Mouse (Mus musculus) heart, embryonic 15.5 days (tissue): ENCODE measurements around the gene Bcap31. TPM values are rescaled to one million over a fixed set of nuclear protein-coding genes. Genes with fewer than 3 reads are reported as not detected.

Experiments used
- ATAC-seq: fragments of 200-750 bp; cut with Nextera tagmentation; replicated peaks from 2 replicates; pipeline ENCODE4 v1.8.0; 2017; ENCODE audit warnings: low read depth, moderate TSS enrichment; ENCODE audit not compliant: insufficient number of reproducible peaks, insufficient read depth, low FRiP score
- H3K27ac ChIP-seq: fragments of 300-500 bp; sonication (generic); 2 replicates; pipeline ENCODE4 v1.5.1; 2015; ENCODE audit warnings: mild to moderate bottlenecking, inconsistent platforms
- H3K27me3 ChIP-seq: fragments of 300-500 bp; sonication (generic); 2 replicates; pipeline ENCODE4 v1.6.1; 2015; ENCODE audit warnings: inconsistent platforms
- H3K36me3 ChIP-seq: fragments of 300-500 bp; sonication (generic); 2 replicates; pipeline ENCODE4 v1.6.1; 2015; ENCODE audit warnings: mild to moderate bottlenecking, inconsistent platforms
- H3K4me1 ChIP-seq: fragments of 300-500 bp; sonication (generic); replicated peaks from 2 replicates; pipeline ENCODE4 v1.6.1; 2015; ENCODE audit warnings: inconsistent platforms
- H3K4me2 ChIP-seq: fragments of 300-500 bp; sonication (generic); 2 replicates; pipeline ENCODE4 v1.6.1; 2015; ENCODE audit warnings: inconsistent platforms, mild to moderate bottlenecking, moderate library complexity
- H3K4me3 ChIP-seq: fragments of 300-500 bp; sonication (generic); 2 replicates; pipeline ENCODE4 v1.5.1; 2015; ENCODE audit warnings: mild to moderate bottlenecking, inconsistent platforms
- H3K9ac ChIP-seq: fragments of 300-500 bp; sonication (generic); 2 replicates; pipeline ENCODE4 v1.6.1; 2015; ENCODE audit warnings: mild to moderate bottlenecking, inconsistent platforms
- H3K9me3 ChIP-seq: fragments of 300-500 bp; sonication (generic); replicated peaks from 2 replicates; pipeline ENCODE4 v1.6.1; 2016; ENCODE audit warnings: inconsistent platforms
- WGBS: fragments of 180-500 bp; shearing (Covaris S2); methylation state at CpG from one replicate; pipeline ENCODE4 v1.1.7; 2015; ENCODE audit warnings: mixed read lengths; 5-methylcytosine and 5-hydroxymethylcytosine counted together
- polyA plus RNA-seq: library from polyadenylated mRNA; unstranded; fragments of >200 nt; fragmentation: Nextera tagmentation; extraction: Ambion mirVana; gene quantifications from 2 replicates; pipeline ENCODE4 v1.2.1, GENCODE M21; 2015

Bcap31 gene
- polyA plus RNA-seq, 1 experiment from 2014 or later, result 163 TPM

- peaks cover 18% of the 10 kb centered on the region; the same call in 1 of the 2 replicates for H3K36me3 ChIP-seq
- H3K9me3 ChIP-seq, result no peaks in the 10 kb centered on the region
- no peak overlapping the region for H3K4me2 ChIP-seq
- ATAC-seq, result no peak
- no peak overlapping the region for H3K4me3 ChIP-seq
- peaks cover 11% of the 10 kb centered on the region for H3K4me1 ChIP-seq
- H3K27me3 ChIP-seq, result no peaks in the 10 kb centered on the region
- H3K9ac ChIP-seq, result no peak overlapping the region
- 94% methylated on average over 4 of the region's 4 CpGs for WGBS
- H3K27ac ChIP-seq, result no peak overlapping the region
Measured at GRCm38 (mm10) chrX:73676668-73677067, 39.3 kb downstream of the Bcap31 start.

DNA sequence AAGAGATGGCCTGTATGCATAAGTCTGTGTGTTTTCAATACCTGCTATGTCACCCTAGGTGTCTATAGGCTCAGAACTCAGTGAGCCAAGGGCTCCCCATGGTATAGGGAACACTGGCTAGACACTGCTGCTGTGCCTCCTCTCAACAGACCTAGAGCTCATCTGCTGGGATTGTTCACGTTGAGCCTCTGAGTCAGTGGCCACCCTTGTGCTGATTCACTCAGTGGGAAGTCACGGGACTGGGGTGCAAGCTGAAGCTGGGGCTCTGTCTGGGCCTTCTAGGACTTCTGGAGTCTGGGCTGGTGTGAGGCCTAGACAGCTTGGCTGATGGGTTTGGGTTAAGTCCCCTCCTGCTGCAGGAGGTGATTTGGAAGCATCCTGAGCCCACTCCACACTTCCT lies 40.7 kb downstream of the Bcap31 start:
- no peak for ATAC-seq
- WGBS, result 62% methylated on average over 2 of the region's 2 CpGs
- peak overlapping the region; percentile 63 for H3K4me2 ChIP-seq

GRCm38 (mm10) chrX:73673968-73674661 lies 41.9 kb downstream of the Bcap31 start:
- ATAC-seq, result peak; percentile 16
- H3K4me2 ChIP-seq, result peak overlapping the region; percentile 63
- H3K4me1 ChIP-seq, result peaks cover 11% of the 10 kb centered on the region
- peaks cover 6% of the 10 kb centered on the region; the same call in 1 of the 2 replicates for H3K36me3 ChIP-seq
- H3K27me3 ChIP-seq, result no peaks in the 10 kb centered on the region
- WGBS, result 16% methylated on average over 20 of the region's 20 CpGs
- no peaks in the 10 kb centered on the region for H3K9me3 ChIP-seq
- H3K4me3 ChIP-seq, result peak overlapping the region; percentile 67
- peak overlapping the region; percentile 78 for H3K9ac ChIP-seq
- peak overlapping the region; percentile 85 for H3K27ac ChIP-seq

More for the DNA sequence above, 40.7 kb downstream of the Bcap31 start:
- Histone ChIP-seq H3K36me3 (peaks cover 6% of the 10 kb centered on the region; the same call in 1 of the 2 replicates), H3K4me3 (peak overlapping the region; percentile 67), H3K4me1 (peaks cover 11% of the 10 kb centered on the region), H3K9ac (no peak overlapping the region), H3K27ac (no peak overlapping the region), H3K27me3 (no peaks in the 10 kb centered on the region), H3K9me3 (no peaks in the 10 kb centered on the region)

DNA sequence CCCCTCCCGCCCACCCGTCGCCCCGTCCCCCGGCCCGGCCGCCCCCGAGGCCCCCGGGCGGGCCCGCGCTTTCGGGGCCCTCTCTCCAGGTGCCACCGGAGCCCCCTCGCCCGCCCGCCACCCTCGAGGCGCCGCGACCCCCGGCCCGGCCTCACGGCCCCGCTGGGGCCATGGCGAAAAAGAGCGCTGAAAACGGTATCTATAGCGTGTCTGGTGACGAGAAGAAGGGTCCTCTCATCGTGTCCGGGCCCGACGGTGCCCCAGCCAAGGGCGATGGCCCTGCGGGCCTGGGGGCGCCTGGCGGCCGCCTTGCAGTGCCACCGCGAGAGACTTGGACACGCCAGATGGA lies 42.4 kb downstream of the Bcap31 start:
- H3K4me2 ChIP-seq, result peak overlapping the region; percentile 63
- peaks cover 11% of the 10 kb centered on the region for H3K4me1 ChIP-seq
- peak overlapping the region; percentile 85 for H3K27ac ChIP-seq
- WGBS, result 16% methylated on average over 35 of the region's 42 CpGs
- peaks cover 6% of the 10 kb centered on the region; the same call in 1 of the 2 replicates for H3K36me3 ChIP-seq
- peak overlapping the region; percentile 78 for H3K9ac ChIP-seq
- no peaks in the 10 kb centered on the region for H3K27me3 ChIP-seq
- ATAC-seq, result 0 out of 2 replicates have a peak, but pooled peaks have one; percentile 8
- peak overlapping the region; percentile 67 for H3K4me3 ChIP-seq
- H3K9me3 ChIP-seq, result no peaks in the 10 kb centered on the region

GRCm38 (mm10) chrX:73672879-73673618 lies 42.9 kb downstream of the Bcap31 start, which contains the start of gene Slc6a8:
Gene Slc6a8, plus strand, starts transcription at chrX:73673150.
- peak within 1 kb of the TSS; percentile 63 for H3K4me2 ChIP-seq
- H3K27me3 ChIP-seq, result no peaks in the 10 kb centered on the region
- peak within 1 kb of the TSS; percentile 67 for H3K4me3 ChIP-seq
- peak; percentile 74 for ATAC-seq
- H3K27ac ChIP-seq, result peak within 1 kb of the TSS; percentile 85
- H3K9me3 ChIP-seq, result no peaks in the 10 kb centered on the region
- H3K4me1 ChIP-seq, result peaks cover 11% of the 10 kb centered on the region
- peak within 1 kb of the TSS; percentile 78 for H3K9ac ChIP-seq
- whole genome bisulfite sequencing, result 9% methylated on average over 63 of the region's 72 CpGs
- H3K36me3 ChIP-seq, result peaks cover 6% of the 10 kb centered on the region; the same call in 1 of the 2 replicates

DNA sequence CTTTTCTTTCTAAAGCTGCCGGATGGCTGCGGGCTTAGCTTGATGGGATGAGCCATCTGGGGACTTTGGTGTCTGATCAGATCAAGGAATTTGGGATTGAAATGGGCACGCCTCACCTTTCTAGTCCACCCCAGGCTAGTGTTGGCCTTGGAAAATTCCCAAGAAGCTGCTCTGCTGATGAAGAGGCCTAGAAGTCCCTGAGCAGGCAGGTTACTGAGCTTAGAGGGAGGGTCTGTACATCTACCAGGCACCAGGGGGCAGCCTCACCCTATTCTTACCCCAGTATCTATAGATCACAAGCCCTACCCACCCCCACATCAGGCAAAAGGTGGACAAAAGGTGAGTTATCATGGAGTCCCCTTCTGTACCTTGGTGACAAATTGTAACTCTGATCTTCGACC lies 43.9 kb downstream of the Bcap31 start:
- H3K4me2 ChIP-seq, result no peak overlapping the region
- 0 out of 2 replicates have a peak, but pooled peaks have one; percentile 17 for ATAC-seq
- H3K4me1 ChIP-seq, result peaks cover 11% of the 10 kb centered on the region
- H3K9me3 ChIP-seq, result no peaks in the 10 kb centered on the region
- no peaks in the 10 kb centered on the region for H3K27me3 ChIP-seq
- H3K4me3 ChIP-seq, result peak overlapping the region; percentile 67; the same call in 1 of the 2 replicates
- H3K36me3 ChIP-seq, result peaks cover 5% of the 10 kb centered on the region; the same call in 1 of the 2 replicates
- no peak overlapping the region for H3K27ac ChIP-seq
- WGBS, result 55% methylated on average over 4 of the region's 4 CpGs
- no peak overlapping the region for H3K9ac ChIP-seq

- Histone ChIP-seq H3K9ac (no peak overlapping the region), H3K4me2 (no peak overlapping the region), H3K27ac (no peak overlapping the region), H3K4me1 (0 out of 2 replicates have a peak, but pooled peaks cover 4% of the 10 kb centered on the region), H3K4me3 (no peak overlapping the region), H3K27me3 (0 out of 2 replicates have a peak, but pooled peaks cover 3% of the 10 kb centered on the region), H3K36me3 (no peaks in the 10 kb centered on the region), H3K9me3 (no peaks in the 10 kb centered on the region)
- no peak for ATAC-seq
Measured at GRCm38 (mm10) chrX:73663143-73663542, 52.8 kb downstream of the Bcap31 start.

- WGBS, result 62% methylated on average over 3 of the region's 3 CpGs
- H3K27ac ChIP-seq, result no peak overlapping the region
Measured at GRCm38 (mm10) chrX:73660284-73660665, 55.7 kb downstream of the Bcap31 start.

GRCm38 (mm10) chrX:73659575-73660283 lies 56.2 kb downstream of the Bcap31 start, which contains the start of gene Pnck:
Gene Pnck, minus strand, starts transcription at chrX:73660117.
- Histone ChIP-seq H3K4me1 (0 out of 2 replicates have a peak, but pooled peaks cover 4% of the 10 kb centered on the region), H3K4me2 (peak within 1 kb of the TSS; percentile 86), H3K4me3 (peak within 1 kb of the TSS; percentile 52), H3K9ac (peak within 1 kb of the TSS; percentile 56), H3K9me3 (no peaks in the 10 kb centered on the region), H3K36me3 (no peaks in the 10 kb centered on the region), H3K27me3 (0 out of 2 replicates have a peak, but pooled peaks cover 3% of the 10 kb centered on the region), H3K27ac (no peak within 1 kb of the TSS)
- ATAC-seq, result 0 out of 2 replicates have a peak, but pooled peaks have one; percentile 44
- WGBS, result 16% methylated on average over 31 of the region's 57 CpGs

More at GRCm38 (mm10) chrX:73660284-73660665, 55.7 kb downstream of the Bcap31 start:
- no peak for ATAC-seq
- peak overlapping the region; percentile 56 for H3K9ac ChIP-seq
- H3K4me1 ChIP-seq, result 0 out of 2 replicates have a peak, but pooled peaks cover 4% of the 10 kb centered on the region
- H3K27me3 ChIP-seq, result 0 out of 2 replicates have a peak, but pooled peaks cover 3% of the 10 kb centered on the region
- H3K9me3 ChIP-seq, result no peaks in the 10 kb centered on the region
- H3K4me3 ChIP-seq, result peak overlapping the region; percentile 52
- H3K36me3 ChIP-seq, result no peaks in the 10 kb centered on the region
- H3K4me2 ChIP-seq, result peak overlapping the region; percentile 86

- Histone ChIP-seq H3K9ac (peak overlapping the region; percentile 56; the same call in 1 of the 2 replicates), H3K4me3 (peak overlapping the region; percentile 52), H3K27ac (no peak overlapping the region), H3K36me3 (no peaks in the 10 kb centered on the region), H3K4me1 (0 out of 2 replicates have a peak, but pooled peaks cover 4% of the 10 kb centered on the region), H3K9me3 (no peaks in the 10 kb centered on the region), H3K27me3 (0 out of 2 replicates have a peak, but pooled peaks cover 4% of the 10 kb centered on the region), H3K4me2 (peak overlapping the region; percentile 86)
- 53% methylated on average over 13 of the region's 13 CpGs for WGBS
- 0 out of 2 replicates have a peak, but pooled peaks have one; percentile 3 for ATAC-seq
Measured at GRCm38 (mm10) chrX:73658936-73659574, 56.9 kb downstream of the Bcap31 start.
